Mouse (Mus musculus): Measurements from ENCODE around the gene Immp2l.
A peak's percentile ranks its signal among the peaks of the same experiment; 100 is the strongest.

Gene Immp2l

DNA sequence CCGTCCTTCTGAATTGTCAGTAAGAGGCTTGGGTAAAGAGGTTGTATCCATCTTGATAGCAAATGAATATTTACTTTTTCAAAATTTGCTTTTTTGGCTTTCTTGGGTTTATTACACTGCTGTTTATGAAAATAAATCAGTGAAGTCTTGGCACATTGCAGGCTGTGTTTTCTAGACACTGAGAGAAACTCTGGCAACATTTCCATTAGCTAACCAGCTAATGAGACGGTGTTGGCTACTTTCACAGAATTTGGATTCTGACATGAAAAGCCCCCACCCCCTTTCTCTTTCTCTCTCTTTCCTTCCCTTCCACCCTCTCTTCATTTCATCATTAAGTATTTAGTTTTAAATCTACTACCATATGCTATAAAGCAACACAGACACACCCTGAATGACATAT is 496.4 kb downstream of the Immp2l start:
- DNase-seq (ENCODE audit: low spot score in 2 of 2): no peak

DNA sequence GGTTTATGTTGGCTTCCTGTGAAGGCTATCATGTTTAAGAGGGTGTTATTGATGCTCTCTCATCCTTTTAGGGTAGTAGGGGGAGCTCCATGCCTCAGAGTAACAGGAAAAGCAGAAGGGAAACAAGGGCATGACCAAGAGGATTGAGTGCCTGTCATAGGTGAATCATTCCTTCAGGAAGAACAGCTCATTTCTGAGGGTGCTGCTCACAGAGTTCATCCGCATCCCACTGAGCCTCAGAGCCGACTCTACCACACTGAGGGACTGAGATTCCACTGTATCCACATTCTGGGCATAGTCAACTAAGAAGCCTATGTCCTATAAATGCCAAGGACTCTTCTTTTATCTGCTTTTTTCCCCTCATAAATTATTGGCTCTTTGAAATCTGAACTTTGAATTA is 497.8 kb downstream of the Immp2l start:
- DNase-seq (ENCODE audit: low spot score in 2 of 2): no peak

- DNase-seq (ENCODE audit: low spot score in 2 of 2): no peak
These were observed 502.8 kb downstream of the Immp2l start for GRCm38 (mm10) chr12:41526688-41527087.

- no peak for DNase-seq (ENCODE audit: low spot score in 2 of 2)
These were observed 504.5 kb downstream of the Immp2l start for GRCm38 (mm10) chr12:41528410-41528809.

- no peak for DNase-seq (ENCODE audit: low spot score in 2 of 2)
These were observed 516.1 kb downstream of the Immp2l start for GRCm38 (mm10) chr12:41539989-41540388.

GRCm38 (mm10) chr12:41551578-41551977 is 527.7 kb downstream of the Immp2l start:
- DNase-seq (ENCODE audit: low spot score in 2 of 2): no peak

DNA sequence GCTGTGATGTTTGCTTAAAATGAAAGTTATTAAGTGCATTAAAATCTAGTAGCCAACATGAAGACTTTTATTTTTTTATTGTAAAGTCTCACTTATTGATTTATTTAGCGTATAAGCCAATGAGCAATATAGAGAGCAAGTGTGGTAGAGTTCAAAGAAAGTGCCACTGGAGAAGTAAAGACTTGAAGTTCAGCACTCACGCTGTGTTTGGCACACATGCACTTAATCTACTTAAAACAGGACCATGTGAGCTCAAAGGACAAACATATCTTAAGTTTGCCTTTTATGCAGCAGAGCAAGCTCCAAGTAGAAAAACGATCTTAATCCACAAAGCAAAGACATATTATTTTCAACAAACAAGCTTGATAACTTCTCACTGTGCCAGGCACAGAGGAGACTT is 533.9 kb downstream of the Immp2l start:
- DNase-seq (ENCODE audit: low spot score in 2 of 2): no peak

GRCm38 (mm10) chr12:41558956-41559735 is 535.3 kb downstream of the Immp2l start:
- DNase-seq (ENCODE audit: low spot score in 2 of 2): no peak

DNA sequence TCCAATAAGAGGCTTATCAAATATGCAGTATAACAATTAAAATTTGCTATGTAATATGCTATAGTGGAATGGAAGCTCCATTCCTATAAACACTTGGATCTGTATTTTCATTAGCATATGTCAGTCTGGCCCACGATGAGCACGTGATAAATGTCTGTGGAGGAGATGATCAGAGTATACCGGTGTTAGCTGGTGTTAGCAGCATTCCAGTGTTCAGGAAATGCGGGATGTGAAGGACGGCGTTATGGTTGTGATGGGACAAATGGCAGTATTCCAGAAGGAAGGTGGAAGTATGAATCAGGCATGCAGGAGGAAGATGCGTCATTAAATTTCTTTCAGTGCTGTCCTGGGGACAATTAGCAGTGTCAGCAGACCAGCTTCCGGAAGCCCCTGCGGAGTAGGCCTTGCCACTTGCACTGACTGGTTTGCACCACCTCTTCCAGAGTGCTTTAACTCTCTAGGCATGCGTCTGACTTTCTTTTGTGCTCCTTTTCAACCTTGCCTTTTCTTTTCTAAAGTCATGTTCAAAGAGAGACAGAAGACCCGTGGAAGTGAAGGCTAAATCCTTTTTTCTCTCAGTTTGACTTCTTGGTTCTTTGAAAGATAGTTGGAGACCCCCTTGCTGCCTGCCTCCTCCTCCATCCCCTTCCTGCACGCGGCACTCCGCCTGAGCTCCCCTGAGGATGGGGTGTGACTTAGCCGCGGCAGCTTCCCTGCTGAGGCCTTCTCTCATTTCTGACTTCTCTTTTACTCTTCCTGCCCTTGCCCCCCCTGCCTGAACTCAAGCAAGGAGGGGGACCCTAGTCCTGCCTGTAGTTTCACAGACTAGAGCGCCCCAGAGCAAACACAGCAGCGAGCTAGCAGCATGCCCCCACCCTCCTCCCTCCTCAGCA is 541.9 kb downstream of the Immp2l start:
- DNase-seq (ENCODE audit: low spot score in 2 of 2): no peak

DNA sequence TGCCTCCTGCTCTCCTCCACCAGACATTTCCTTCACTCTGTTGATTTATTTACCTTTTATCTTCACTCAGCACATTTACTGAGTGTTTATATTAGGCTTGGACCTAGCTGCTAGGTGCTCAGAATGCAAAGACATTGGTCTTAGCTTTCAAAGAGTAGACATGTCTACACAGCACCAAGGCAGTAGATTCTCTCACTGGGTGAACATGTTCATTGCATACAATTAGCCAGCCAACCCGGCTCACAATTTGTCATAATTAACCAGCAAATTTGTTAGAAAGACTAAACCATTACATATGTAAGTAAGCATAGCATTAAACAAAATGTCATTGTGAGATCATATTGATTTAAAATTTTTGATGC is 542.5 kb downstream of the Immp2l start:
- no peak for DNase-seq (ENCODE audit: low spot score in 2 of 2)

- no peak for DNase-seq (ENCODE audit: low spot score in 2 of 2)
These were observed 549.9 kb downstream of the Immp2l start for GRCm38 (mm10) chr12:41573754-41574153.

DNA sequence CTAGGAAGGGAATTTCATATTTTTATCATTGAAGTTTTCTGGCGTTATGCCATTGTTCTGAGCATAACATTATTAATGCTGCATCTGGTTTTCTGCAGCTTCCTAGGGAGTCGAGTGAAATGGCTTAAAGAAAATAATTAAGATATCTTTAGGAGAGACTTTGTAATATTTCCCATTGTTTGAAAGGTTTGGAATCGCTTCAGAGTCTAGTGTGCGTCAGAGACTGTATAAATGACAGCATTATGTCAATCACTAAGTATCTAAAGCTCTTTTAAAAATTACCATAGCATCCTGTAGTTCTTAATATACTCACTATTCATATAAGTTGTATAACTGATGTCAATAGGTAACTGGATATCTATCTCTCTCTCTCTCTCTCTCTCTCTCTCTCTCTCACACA is 551.3 kb downstream of the Immp2l start:
- no peak for DNase-seq (ENCODE audit: low spot score in 2 of 2)

GRCm38 (mm10) chr12:41593401-41593800 is 569.5 kb downstream of the Immp2l start:
- DNase-seq (ENCODE audit: low spot score in 2 of 2): no peak

DNA sequence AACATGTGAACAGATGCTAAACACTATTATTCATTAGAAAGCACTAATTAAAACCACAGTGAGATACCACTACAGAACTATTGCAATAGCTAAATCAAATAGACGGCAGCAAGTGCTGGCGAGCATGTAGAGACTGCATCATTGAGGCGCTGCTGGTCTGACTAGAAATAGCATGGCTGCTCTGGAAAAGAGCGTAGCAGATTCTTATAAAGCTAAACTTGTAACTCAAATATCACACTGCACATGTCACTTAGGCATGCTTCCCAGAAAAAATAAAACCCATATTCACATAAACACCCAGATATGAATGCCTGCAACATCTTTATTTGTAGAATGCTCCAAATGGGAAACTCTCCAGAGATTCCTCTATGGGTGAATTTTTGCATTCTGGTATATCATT is 570.1 kb downstream of the Immp2l start:
- no peak for DNase-seq (ENCODE audit: low spot score in 2 of 2)

- DNase-seq (ENCODE audit: low spot score in 2 of 2): peak; percentile 17 to 23
These were observed 591.4 kb downstream of the Immp2l start for GRCm38 (mm10) chr12:41615271-41615670.

GRCm38 (mm10) chr12:41621341-41621740 is 597.5 kb downstream of the Immp2l start:
- DNase-seq (ENCODE audit: low spot score in 2 of 2): peak; percentile 50 to 58

- no peak for DNase-seq (ENCODE audit: low spot score in 2 of 2)
These were observed 619.4 kb downstream of the Immp2l start for GRCm38 (mm10) chr12:41643262-41643661.

DNA sequence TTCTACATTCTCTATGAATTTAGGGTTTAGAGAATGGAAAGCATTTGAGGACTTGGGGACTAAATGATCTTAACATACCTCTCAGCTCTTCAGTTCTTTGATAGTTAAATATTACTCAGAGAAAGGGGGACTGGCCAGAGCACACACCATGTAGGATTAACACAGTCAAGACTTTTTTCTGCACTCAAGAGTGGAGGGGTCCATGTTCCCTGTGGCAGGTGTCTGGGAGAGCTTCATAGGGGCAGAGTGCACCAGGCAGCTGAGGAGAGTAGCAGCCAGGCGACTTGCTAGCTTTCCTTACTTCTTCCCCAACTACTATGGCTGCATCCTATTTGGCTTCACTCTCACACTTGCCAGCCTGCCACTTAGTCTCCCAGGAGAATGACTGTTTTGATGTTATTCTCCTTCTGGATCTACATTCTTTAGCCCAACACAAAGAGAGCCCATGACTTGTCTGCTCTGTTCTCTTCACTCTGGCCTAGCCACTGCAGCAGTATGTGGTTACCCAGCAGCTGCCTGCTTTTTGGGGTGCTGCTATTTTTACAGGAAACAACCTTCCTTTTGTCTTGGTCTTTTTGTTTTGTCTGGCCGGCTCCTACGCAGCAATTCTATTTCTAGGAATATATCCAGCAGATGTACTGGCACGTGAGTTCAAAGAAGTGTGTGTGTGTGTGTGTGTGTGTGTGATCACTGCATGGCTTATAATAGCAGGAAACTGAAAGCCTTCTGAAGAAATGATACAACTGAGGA is 621.1 kb downstream of the Immp2l start:
- peak; percentile 8 to 22 for DNase-seq (ENCODE audit: low spot score in 2 of 2)

GRCm38 (mm10) chr12:41646956-41647575 is 623.2 kb downstream of the Immp2l start:
- DNase-seq (ENCODE audit: low spot score in 2 of 2): no peak

GRCm38 (mm10) chr12:41647675-41648074 is 623.8 kb downstream of the Immp2l start:
- no peak for DNase-seq (ENCODE audit: low spot score in 2 of 2)

- no peak for DNase-seq (ENCODE audit: low spot score in 2 of 2)
These were observed 626.1 kb downstream of the Immp2l start for GRCm38 (mm10) chr12:41649826-41650541.
